Mouse (Mus musculus): ENCODE data around the gene Gpam. TPM values are rescaled to one million over a fixed set of nuclear protein-coding genes. Genes with fewer than 3 reads are reported as not detected.

The Gpam gene
- polyA plus RNA-seq (2015; fragmentation: Nextera tagmentation; extraction: Ambion mirVana): 19.1 and 21.8 TPM in 2 replicates

GRCm38 (mm10) chr19:55127072-55127718 is at the start of gene Gpam:
TSS of gene Gpam (minus strand) at chr19:55127238.

Other genes starting within 250 kb of the Gpam start
- 0.10 and 0.15 TPM in 2 replicates for gene Tectb, start 53.5 kb upstream of the Gpam start, polyA plus RNA-seq (2015; fragmentation: Nextera tagmentation; extraction: Ambion mirVana)
- gene Gucy2g, start 114.0 kb upstream of the Gpam start, polyA plus RNA-seq (2015; fragmentation: Nextera tagmentation; extraction: Ambion mirVana): 0.09 and 0.14 TPM in 2 replicates
- gene Acsl5, start 124.7 kb upstream of the Gpam start, polyA plus RNA-seq (2015; fragmentation: Nextera tagmentation; extraction: Ambion mirVana): 18.8 and 22.0 TPM in 2 replicates
- gene Zdhhc6, start 188.8 kb upstream of the Gpam start, polyA plus RNA-seq (2015; fragmentation: Nextera tagmentation; extraction: Ambion mirVana): 56.9 and 57.4 TPM in 2 replicates
- gene Vti1a, start 189.1 kb upstream of the Gpam start, polyA plus RNA-seq (2015; fragmentation: Nextera tagmentation; extraction: Ambion mirVana): 26.8 and 27.5 TPM in 2 replicates

Data from neural tube, postnatal 0 days (tissue).